Mouse (Mus musculus) heart, embryonic 10.5 days (tissue): ENCODE measurements around the gene Kazn. TPM values are rescaled to one million over a fixed set of nuclear protein-coding genes. Genes with fewer than 3 reads are reported as not detected.

Experiments used
- DNase-seq: peaks from one replicate; pipeline ENCODE4 v3.0.0-alpha.2; 2017; ENCODE audit warnings: low spot score
- H3K27ac ChIP-seq: fragments of 300-500 bp; sonication (generic); 2 replicates; pipeline ENCODE4 v1.5.1; 2016; ENCODE audit warnings: mild to moderate bottlenecking
- H3K27me3 ChIP-seq: fragments of 300-500 bp; sonication (generic); 2 replicates; pipeline ENCODE4 v1.6.1; 2016; ENCODE audit warnings: mild to moderate bottlenecking; ENCODE audit not compliant: poor library complexity, insufficient read depth, severe bottlenecking
- H3K36me3 ChIP-seq: fragments of 300-500 bp; sonication (generic); 2 replicates; pipeline ENCODE4 v1.6.1; 2016; ENCODE audit warnings: mild to moderate bottlenecking, moderate library complexity
- H3K4me1 ChIP-seq: fragments of 300-500 bp; sonication (generic); 2 replicates; pipeline ENCODE4 v1.6.1; 2016; ENCODE audit warnings: mild to moderate bottlenecking
- H3K4me3 ChIP-seq: fragments of 300-500 bp; sonication (generic); 2 replicates; pipeline ENCODE4 v1.5.1; 2016; ENCODE audit warnings: mild to moderate bottlenecking, moderate library complexity
- H3K9me3 ChIP-seq: fragments of 300-500 bp; sonication (generic); 2 replicates; pipeline ENCODE4 v1.6.1; 2016; ENCODE audit warnings: mild to moderate bottlenecking, moderate library complexity
- WGBS: fragments of 180-500 bp; shearing (Covaris S2); methylation state at CpG from one replicate; pipeline ENCODE4 v1.1.7; 2016; 5-methylcytosine and 5-hydroxymethylcytosine counted together
- polyA plus RNA-seq: library from polyadenylated mRNA; unstranded; fragments of >200 nt; fragmentation: Nextera tagmentation; extraction: Ambion mirVana; gene quantifications from 2 replicates; pipeline ENCODE4 v1.2.1, GENCODE M21; 2016

The Kazn gene
- polyA plus RNA-seq, 1 experiment from 2014 or later: 12.2 TPM

DNA sequence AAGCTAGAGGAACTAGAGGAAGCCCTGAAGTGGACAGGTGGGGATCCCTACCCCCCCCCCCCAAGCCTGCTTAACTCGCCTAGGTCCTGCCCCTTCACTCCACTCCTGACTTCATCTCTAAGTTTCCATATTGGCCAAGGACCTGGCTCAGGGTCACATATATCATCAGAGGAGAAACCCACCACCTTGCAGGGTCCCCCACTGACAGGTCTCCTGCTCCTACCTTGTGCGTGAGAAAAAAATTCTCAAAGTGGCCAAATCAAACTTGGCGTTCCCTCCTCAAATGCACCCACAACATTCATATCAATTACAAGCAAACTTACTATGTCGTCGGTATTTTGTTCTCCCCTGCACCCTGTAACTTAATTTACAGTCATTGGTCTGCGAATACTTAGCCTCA lies 156.0 kb downstream of the Kazn start:
- Histone ChIP-seq H3K9me3 (no peaks in the 10 kb centered on the region), H3K36me3 (no peaks in the 10 kb centered on the region), H3K4me3 (peak overlapping the region; percentile 76), H3K27ac (peak overlapping the region; percentile 92), H3K4me1 (peaks cover 63% of the 10 kb centered on the region), H3K27me3 (peaks cover 22% of the 10 kb centered on the region)
- 51% methylated on average over 6 of the region's 6 CpGs for WGBS
- no peak for DNase-seq

GRCm38 (mm10) chr4:142082703-142083102 lies 156.5 kb downstream of the Kazn start:
- Histone ChIP-seq H3K27me3 (peaks cover 22% of the 10 kb centered on the region), H3K27ac (no peak overlapping the region), H3K9me3 (no peaks in the 10 kb centered on the region), H3K4me3 (no peak overlapping the region), H3K36me3 (no peaks in the 10 kb centered on the region), H3K4me1 (peaks cover 68% of the 10 kb centered on the region)
- no peak for DNase-seq
- 71% methylated on average over 4 of the region's 4 CpGs for WGBS

GRCm38 (mm10) chr4:142081631-142082283 lies 157.4 kb downstream of the Kazn start:
- Histone ChIP-seq H3K4me1 (peaks cover 75% of the 10 kb centered on the region), H3K9me3 (no peaks in the 10 kb centered on the region), H3K4me3 (peak overlapping the region; percentile 20; the same call in 1 of the 2 replicates), H3K27ac (peak overlapping the region; percentile 71), H3K36me3 (no peaks in the 10 kb centered on the region), H3K27me3 (peaks cover 22% of the 10 kb centered on the region)
- DNase-seq: no peak
- WGBS: 58% methylated on average over 13 of the region's 13 CpGs

- 71% methylated on average over 18 of the region's 18 CpGs for WGBS
- no peak for DNase-seq
- Histone ChIP-seq H3K9me3 (no peaks in the 10 kb centered on the region), H3K27ac (peak overlapping the region; percentile 71), H3K36me3 (no peaks in the 10 kb centered on the region), H3K27me3 (peaks cover 15% of the 10 kb centered on the region), H3K4me1 (peaks cover 75% of the 10 kb centered on the region), H3K4me3 (peak overlapping the region; percentile 20; the same call in 1 of the 2 replicates)
These were observed 158.1 kb downstream of the Kazn start for GRCm38 (mm10) chr4:142080901-142081630.

- H3K27ac ChIP-seq: peak overlapping the region; percentile 49; the same call in 1 of the 2 replicates
- H3K4me1 ChIP-seq: peaks cover 79% of the 10 kb centered on the region
- WGBS: 82% methylated on average over 4 of the region's 4 CpGs
- no peaks in the 10 kb centered on the region for H3K9me3 ChIP-seq
- H3K27me3 ChIP-seq: peaks cover 9% of the 10 kb centered on the region
- no peak for DNase-seq
- no peaks in the 10 kb centered on the region for H3K36me3 ChIP-seq
- no peak overlapping the region for H3K4me3 ChIP-seq
These were observed 158.8 kb downstream of the Kazn start for GRCm38 (mm10) chr4:142080487-142080767.

DNA sequence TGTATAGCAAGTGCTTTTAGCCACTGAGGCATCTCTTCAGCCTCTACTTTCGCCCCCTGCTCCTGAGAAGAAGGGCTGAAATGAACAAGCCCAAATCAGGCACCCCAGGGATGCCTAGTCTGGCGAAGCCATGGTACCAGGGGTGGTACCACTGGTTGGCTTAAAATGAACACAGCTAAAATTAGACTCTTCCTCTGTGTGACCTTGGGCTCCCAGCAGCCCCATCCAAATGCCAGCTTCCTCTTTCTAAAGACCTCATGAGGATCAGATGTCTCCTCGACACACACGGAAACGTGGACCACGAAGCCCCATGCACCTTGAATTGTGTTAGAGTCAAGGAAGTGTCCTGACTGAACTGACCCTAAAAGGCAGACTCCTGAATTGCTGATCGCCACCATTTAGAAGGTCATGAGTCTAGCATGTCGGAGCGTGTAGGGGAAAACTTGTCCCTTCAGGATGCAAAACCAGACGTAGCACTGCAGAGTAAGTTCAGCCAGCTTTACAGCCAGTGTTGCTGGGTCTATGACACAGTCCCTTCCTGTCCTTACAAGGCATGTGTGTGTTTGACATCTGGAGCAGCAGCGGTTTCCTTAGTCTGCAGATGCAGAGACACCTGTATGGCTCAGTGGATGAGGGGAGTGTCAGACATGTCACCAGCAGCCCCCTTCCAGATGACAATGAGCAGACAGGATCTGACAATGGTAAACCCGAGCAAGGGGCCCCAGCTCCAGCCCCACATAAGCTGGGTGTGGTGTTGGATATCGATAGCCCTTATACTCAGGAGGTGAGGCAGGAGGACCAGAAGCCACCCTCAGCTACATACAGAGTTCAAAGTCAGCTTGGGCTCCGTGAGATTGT lies 159.3 kb downstream of the Kazn start:
- H3K9me3 ChIP-seq: no peaks in the 10 kb centered on the region
- peak overlapping the region; percentile 49; the same call in 1 of the 2 replicates for H3K27ac ChIP-seq
- peaks cover 3% of the 10 kb centered on the region; the same call in 1 of the 2 replicates for H3K27me3 ChIP-seq
- DNase-seq: no peak
- 63% methylated on average over 14 of the region's 14 CpGs for WGBS
- no peak overlapping the region for H3K4me3 ChIP-seq
- no peaks in the 10 kb centered on the region for H3K36me3 ChIP-seq
- H3K4me1 ChIP-seq: peaks cover 79% of the 10 kb centered on the region

DNA sequence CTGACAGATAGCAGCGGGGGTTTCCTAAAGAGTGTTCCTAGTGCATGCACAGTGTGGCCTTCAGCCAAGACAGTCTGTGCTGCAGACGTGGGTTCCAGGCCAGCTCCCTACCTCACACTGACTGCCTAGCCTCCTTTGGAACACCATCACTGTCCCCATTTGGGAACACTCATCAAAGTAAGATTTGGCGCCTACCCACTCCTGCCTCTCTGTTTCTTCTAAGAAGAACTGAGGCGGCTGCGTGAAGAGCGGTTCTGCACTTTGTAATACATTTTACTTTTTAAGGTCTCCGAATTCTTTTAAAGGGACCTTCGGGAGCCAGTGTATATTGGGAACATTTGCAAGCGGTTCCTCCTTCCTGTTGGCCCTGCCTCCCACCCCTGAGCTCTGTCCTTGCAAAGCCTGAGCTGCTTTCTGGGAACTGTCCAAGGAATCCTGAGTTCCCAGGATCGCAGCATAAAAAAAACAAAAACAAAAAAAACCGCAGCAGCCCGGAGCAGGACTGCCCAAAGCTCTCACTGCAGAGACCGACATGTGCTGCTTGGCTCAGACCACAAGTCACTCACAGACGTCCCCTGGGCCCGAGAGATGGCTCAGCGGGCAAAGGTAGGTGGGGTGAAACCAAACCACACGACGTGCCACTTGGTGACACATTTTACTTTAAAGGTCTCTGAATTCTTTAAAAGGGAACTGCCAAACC lies 161.5 kb downstream of the Kazn start:
- no peaks in the 10 kb centered on the region for H3K36me3 ChIP-seq
- 31% methylated on average over 18 of the region's 18 CpGs for WGBS
- no peaks in the 10 kb centered on the region for H3K9me3 ChIP-seq
- H3K4me1 ChIP-seq: peaks cover 70% of the 10 kb centered on the region
- DNase-seq: no peak
- 0 out of 2 replicates have a peak overlapping the region, but pooled peaks have one; percentile 18 for H3K27ac ChIP-seq
- H3K4me3 ChIP-seq: no peak overlapping the region
- no peaks in the 10 kb centered on the region for H3K27me3 ChIP-seq

DNA sequence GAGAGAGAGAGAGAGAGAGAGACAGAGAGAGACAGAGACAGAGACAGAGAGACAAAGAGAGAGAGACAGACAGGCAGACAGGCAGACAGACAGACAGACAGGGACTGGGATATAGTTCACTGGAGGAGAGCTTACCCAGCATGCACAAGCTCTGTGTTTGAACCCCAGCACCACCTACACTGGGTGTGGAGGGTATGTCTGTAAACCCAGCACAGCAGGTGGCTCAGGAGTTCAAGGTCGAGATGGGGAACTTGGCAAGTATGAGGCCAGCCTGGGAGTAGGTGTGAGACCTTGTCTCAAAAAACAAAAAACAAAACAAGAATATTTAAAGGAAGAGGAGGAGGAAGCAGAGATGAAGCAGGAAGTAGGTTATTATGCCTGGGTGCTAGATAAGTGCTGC lies 162.3 kb downstream of the Kazn start:
- Histone ChIP-seq H3K4me3 (no peak overlapping the region), H3K27ac (no peak overlapping the region), H3K36me3 (no peaks in the 10 kb centered on the region), H3K4me1 (peaks cover 67% of the 10 kb centered on the region), H3K27me3 (no peaks in the 10 kb centered on the region), H3K9me3 (no peaks in the 10 kb centered on the region)
- 26% methylated on average over 1 of the region's 1 CpGs for WGBS
- DNase-seq: no peak

- 0 out of 2 replicates have a peak overlapping the region, but pooled peaks have one; percentile 22 for H3K27ac ChIP-seq
- H3K4me1 ChIP-seq: peaks cover 67% of the 10 kb centered on the region
- H3K9me3 ChIP-seq: no peaks in the 10 kb centered on the region
- H3K27me3 ChIP-seq: no peaks in the 10 kb centered on the region
- DNase-seq: no peak
- H3K4me3 ChIP-seq: no peak overlapping the region
- no peaks in the 10 kb centered on the region for H3K36me3 ChIP-seq
- 71% methylated on average over 11 of the region's 11 CpGs for WGBS
These were observed 163.3 kb downstream of the Kazn start for GRCm38 (mm10) chr4:142075931-142076330.

GRCm38 (mm10) chr4:142074060-142074732 lies 165.0 kb downstream of the Kazn start:
- Histone ChIP-seq H3K27me3 (no peaks in the 10 kb centered on the region), H3K36me3 (no peaks in the 10 kb centered on the region), H3K4me3 (no peak overlapping the region), H3K9me3 (no peaks in the 10 kb centered on the region), H3K27ac (no peak overlapping the region), H3K4me1 (peaks cover 63% of the 10 kb centered on the region)
- DNase-seq: no peak
- WGBS: 46% methylated on average over 12 of the region's 13 CpGs

GRCm38 (mm10) chr4:142071243-142071991 lies 167.8 kb downstream of the Kazn start:
- 18% methylated on average over 18 of the region's 18 CpGs for WGBS
- DNase-seq: no peak
- Histone ChIP-seq H3K27me3 (no peaks in the 10 kb centered on the region), H3K27ac (0 out of 2 replicates have a peak overlapping the region, but pooled peaks have one; percentile 64), H3K36me3 (no peaks in the 10 kb centered on the region), H3K9me3 (no peaks in the 10 kb centered on the region), H3K4me3 (no peak overlapping the region), H3K4me1 (peaks cover 50% of the 10 kb centered on the region)
